Mouse (Mus musculus) left cerebral cortex, postnatal 25 days (tissue): ENCODE data around the gene Iqcm. TPM values are rescaled to one million over a fixed set of nuclear protein-coding genes. Genes with fewer than 3 reads are reported as not detected.
"Not testable (repeated sequence)": the region's sequence is repeated elsewhere in the genome, so short reads cannot be mapped to it uniquely, and the experiment has no call there.

ENCODE experiments used
- DNase-seq, 2 experiments: peaks; one replicate each; pipeline ENCODE4 v3.0.0; 2022; ENCODE audit warnings: low spot score in 2 of 2, mixed read lengths in 1 of 2
- intact Hi-C: fragments of 180-260 bp; cut with DNase I; formaldehyde crosslinking; loops from one replicate; pipeline ENCODE4 v1.15.1; 2025
- total RNA-seq, 2 experiments: library from RNA; stranded (reverse); gene quantifications; 2 replicates each; pipeline ENCODE4 v1.2.3; 2021

The Iqcm gene
- total RNA-seq = under 1 TPM in 1 of 2 experiments, not detected in 1; 0.30 TPM

- intact Hi-C loops = no loop called here
- no peak for DNase-seq
Measured at GRCm38 (mm10) chr8:75448394-75448793, at the start of gene Iqcm. TSS of gene Iqcm (plus strand) at chr8:75448694.

GRCm38 (mm10) chr8:75406489-75406888, 42.0 kb upstream of the Iqcm start, which contains the start of gene Gm10358:
TSS of gene Gm10358 (minus strand) at chr8:75406589.
- DNase-seq = no peak
- intact Hi-C loops = no loop called here

- intact Hi-C loops, DNase-seq: not testable (repeated sequence)
Measured at GRCm38 (mm10) chr8:75415696-75416095, 32.8 kb upstream of the Iqcm start.

- peak in 1 of 2 experiments; percentile 6 for DNase-seq
- intact Hi-C loops = no loop called here
Measured at GRCm38 (mm10) chr8:75476756-75477155, 28.3 kb downstream of the Iqcm start.

- intact Hi-C loops = no loop called here
- no peak for DNase-seq
Measured at GRCm38 (mm10) chr8:75489035-75489678, 40.7 kb downstream of the Iqcm start.

- intact Hi-C loops = no loop called here
- DNase-seq = no peak
Measured at GRCm38 (mm10) chr8:75509299-75509698, 60.8 kb downstream of the Iqcm start.

- DNase-seq = no peak
- intact Hi-C loops = no loop called here
Measured at GRCm38 (mm10) chr8:75513786-75514185, 65.3 kb downstream of the Iqcm start.

- intact Hi-C loops = no loop called here
- no peak for DNase-seq
Measured at GRCm38 (mm10) chr8:75549284-75549683, 100.8 kb downstream of the Iqcm start.

- no peak for DNase-seq
- intact Hi-C loops = no loop called here
Measured at GRCm38 (mm10) chr8:75596281-75596680, 147.8 kb downstream of the Iqcm start.

GRCm38 (mm10) chr8:75642958-75643357, 194.5 kb downstream of the Iqcm start:
- no peak for DNase-seq
- intact Hi-C loops = no loop called here

- intact Hi-C loops = no loop called here
- DNase-seq = peak; percentile 42 to 79
Measured at GRCm38 (mm10) chr8:75659287-75659686, 210.8 kb downstream of the Iqcm start.

GRCm38 (mm10) chr8:75746561-75746960, 298.1 kb downstream of the Iqcm start:
- intact Hi-C loops = loop anchor here (10.0 kb wide), 1 partner anchor 392 kb away; no protein-coding TSS in a partner anchor
- DNase-seq = no peak

GRCm38 (mm10) chr8:75755596-75755995, 307.1 kb downstream of the Iqcm start:
- no peak for DNase-seq
- intact Hi-C loops = no loop called here

GRCm38 (mm10) chr8:75828468-75829132, 380.1 kb downstream of the Iqcm start:
- intact Hi-C loops = no loop called here
- no peak for DNase-seq

GRCm38 (mm10) chr8:75835245-75835644, 386.8 kb downstream of the Iqcm start:
- peak in 1 of 2 experiments; percentile 25 for DNase-seq
- intact Hi-C loops = no loop called here

GRCm38 (mm10) chr8:75917603-75918344, 469.3 kb downstream of the Iqcm start:
- DNase-seq = no peak
- intact Hi-C loops = no loop called here

- intact Hi-C loops = no loop called here
- peak; percentile 13 to 63 for DNase-seq
Measured at GRCm38 (mm10) chr8:75949166-75949565, 500.7 kb downstream of the Iqcm start.

GRCm38 (mm10) chr8:75956016-75956415, 507.5 kb downstream of the Iqcm start:
- intact Hi-C loops = no loop called here
- no peak for DNase-seq

GRCm38 (mm10) chr8:76018501-76018900, 570.0 kb downstream of the Iqcm start:
- intact Hi-C loops = no loop called here
- peak; percentile 12 to 14 for DNase-seq
